Mouse (Mus musculus) forebrain, embryonic 10.5 days (tissue): ENCODE measurements at regions not wholly inside any gene's neighbourhood (a gene's known extent, or its start where the extent isn't known, plus 50 kb on each side); places are given as distances from the start of the nearest gene placed in this dataset.

Source experiments
- DNase-seq: peaks from one replicate; pipeline ENCODE4 v3.0.0-alpha.2; 2017; ENCODE audit warnings: low spot score; ENCODE audit errors: extremely low spot score
- H3K27ac ChIP-seq: fragments of 300-500 bp; sonication (generic); 2 replicates; pipeline ENCODE4 v1.5.1; 2016; ENCODE audit warnings: mild to moderate bottlenecking
- H3K27me3 ChIP-seq: fragments of 300-500 bp; sonication (generic); 2 replicates; pipeline ENCODE4 v1.6.1; 2016; ENCODE audit warnings: mild to moderate bottlenecking; ENCODE audit not compliant: poor library complexity, severe bottlenecking
- H3K36me3 ChIP-seq: fragments of 300-500 bp; sonication (generic); replicated peaks from 2 replicates; pipeline ENCODE4 v1.6.1; 2016; ENCODE audit warnings: mild to moderate bottlenecking, moderate library complexity
- H3K4me1 ChIP-seq: fragments of 300-500 bp; sonication (generic); 2 replicates; pipeline ENCODE4 v1.6.1; 2016
- H3K4me3 ChIP-seq: fragments of 300-500 bp; sonication (generic); 2 replicates; pipeline ENCODE4 v1.5.1; 2016; ENCODE audit warnings: mild to moderate bottlenecking, moderate library complexity
- H3K9me3 ChIP-seq: fragments of 300-500 bp; sonication (generic); 2 replicates; pipeline ENCODE4 v1.6.1; 2016; ENCODE audit warnings: mild to moderate bottlenecking, moderate library complexity
- WGBS: fragments of 180-500 bp; shearing (Covaris S2); methylation state at CpG from one replicate; pipeline ENCODE4 v1.1.7; 2016; 5-methylcytosine and 5-hydroxymethylcytosine counted together

DNA sequence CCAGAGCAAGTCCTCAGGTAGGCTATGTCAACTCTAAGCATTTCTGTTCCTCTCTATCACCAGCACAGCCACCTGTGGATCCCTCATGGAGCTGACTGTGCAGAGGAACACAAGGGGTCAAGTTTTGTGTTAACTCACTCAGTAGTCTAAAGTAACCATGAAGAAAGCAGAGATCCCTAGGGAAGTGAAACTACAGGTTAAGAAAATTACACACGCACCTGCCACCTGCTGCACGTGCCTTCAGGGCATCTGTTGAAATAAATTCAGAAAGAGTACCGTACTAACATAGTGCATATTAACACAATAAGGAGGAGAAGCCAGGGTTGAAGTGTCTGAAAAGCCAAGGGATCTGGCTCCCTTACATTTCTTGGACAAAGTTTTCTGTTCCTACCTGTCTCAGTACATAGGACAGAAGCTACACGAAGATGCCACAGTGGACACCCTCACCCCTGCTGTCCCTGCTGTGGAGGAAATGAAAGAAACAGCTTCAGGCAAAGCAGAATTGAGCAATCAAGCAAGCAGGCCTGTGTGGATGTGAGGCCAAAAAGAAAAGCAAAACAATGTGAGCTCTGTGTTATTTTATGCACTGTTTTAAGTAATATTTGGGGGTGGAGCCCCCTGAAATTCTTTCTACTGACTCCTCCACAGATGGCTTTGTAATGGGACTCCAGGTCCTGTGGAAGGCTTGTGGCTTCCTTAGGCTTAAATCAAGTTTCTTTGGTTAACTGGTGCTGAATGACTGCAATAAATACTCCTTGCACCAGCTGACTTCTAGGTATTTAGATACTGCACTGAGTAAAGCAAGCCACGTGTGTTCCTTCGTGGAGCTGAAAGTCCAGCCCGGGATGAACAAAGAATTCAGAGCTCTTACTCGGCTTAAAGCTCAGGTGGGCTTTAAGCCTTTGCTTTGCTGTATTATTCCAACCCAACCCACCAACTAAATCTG, 208.0 kb upstream of the Sp4 start:
- no peak for DNase-seq
- Histone ChIP-seq H3K27ac (0 out of 2 replicates have a peak overlapping the region, but pooled peaks have one; percentile 11), H3K4me3 (no peak overlapping the region), H3K9me3 (no peaks in the 10 kb centered on the region), H3K4me1 (peaks cover 28% of the 10 kb centered on the region), H3K27me3 (peaks cover 25% of the 10 kb centered on the region), H3K36me3 (no peaks in the 10 kb centered on the region)
- WGBS = 82% methylated on average over 8 of the region's 8 CpGs

GRCm38 (mm10) chr12:118500392-118500791, 199.2 kb upstream of the Sp4 start:
- Histone ChIP-seq H3K36me3 (no peaks in the 10 kb centered on the region), H3K4me1 (0 out of 2 replicates have a peak, but pooled peaks cover 10% of the 10 kb centered on the region), H3K27me3 (no peaks in the 10 kb centered on the region), H3K9me3 (no peaks in the 10 kb centered on the region), H3K4me3 (no peak overlapping the region), H3K27ac (no peak overlapping the region)
- DNase-seq = no peak
- 76% methylated on average over 5 of the region's 5 CpGs for WGBS

- no peaks in the 10 kb centered on the region; the same call in 1 of the 2 replicates for H3K9me3 ChIP-seq
- peaks cover 6% of the 10 kb centered on the region for H3K4me1 ChIP-seq
- no peak overlapping the region for H3K4me3 ChIP-seq
- 82% methylated on average over 5 of the region's 5 CpGs for WGBS
- no peak for DNase-seq
- H3K36me3 ChIP-seq = no peaks in the 10 kb centered on the region
- H3K27ac ChIP-seq = no peak overlapping the region
- no peaks in the 10 kb centered on the region for H3K27me3 ChIP-seq
Measured at GRCm38 (mm10) chr12:118488038-118488437, 186.8 kb upstream of the Sp4 start.

GRCm38 (mm10) chr12:118486434-118486833, 185.2 kb upstream of the Sp4 start:
- DNase-seq = no peak
- H3K9me3 ChIP-seq = no peaks in the 10 kb centered on the region; the same call in 1 of the 2 replicates
- H3K4me3 ChIP-seq = no peak overlapping the region
- no peak overlapping the region for H3K27ac ChIP-seq
- peaks cover 15% of the 10 kb centered on the region for H3K4me1 ChIP-seq
- H3K27me3 ChIP-seq = no peaks in the 10 kb centered on the region
- H3K36me3 ChIP-seq = no peaks in the 10 kb centered on the region
- 91% methylated on average over 6 of the region's 6 CpGs for WGBS

- 55% methylated on average over 2 of the region's 2 CpGs for WGBS
- DNase-seq = no peak
- no peak overlapping the region for H3K4me3 ChIP-seq
- H3K27me3 ChIP-seq = no peaks in the 10 kb centered on the region
- H3K9me3 ChIP-seq = no peaks in the 10 kb centered on the region
- no peaks in the 10 kb centered on the region for H3K36me3 ChIP-seq
- H3K27ac ChIP-seq = no peak overlapping the region
- peaks cover 11% of the 10 kb centered on the region for H3K4me1 ChIP-seq
Measured at GRCm38 (mm10) chr12:118481347-118481746, 180.1 kb upstream of the Sp4 start.

GRCm38 (mm10) chr12:118474732-118475131, 173.5 kb upstream of the Sp4 start:
- DNase-seq = no peak
- Histone ChIP-seq H3K36me3 (no peaks in the 10 kb centered on the region), H3K4me3 (no peak overlapping the region), H3K27ac (no peak overlapping the region), H3K4me1 (no peaks in the 10 kb centered on the region), H3K9me3 (no peaks in the 10 kb centered on the region), H3K27me3 (peaks cover 5% of the 10 kb centered on the region; the same call in 1 of the 2 replicates)
- WGBS = 87% methylated on average over 3 of the region's 3 CpGs

DNA sequence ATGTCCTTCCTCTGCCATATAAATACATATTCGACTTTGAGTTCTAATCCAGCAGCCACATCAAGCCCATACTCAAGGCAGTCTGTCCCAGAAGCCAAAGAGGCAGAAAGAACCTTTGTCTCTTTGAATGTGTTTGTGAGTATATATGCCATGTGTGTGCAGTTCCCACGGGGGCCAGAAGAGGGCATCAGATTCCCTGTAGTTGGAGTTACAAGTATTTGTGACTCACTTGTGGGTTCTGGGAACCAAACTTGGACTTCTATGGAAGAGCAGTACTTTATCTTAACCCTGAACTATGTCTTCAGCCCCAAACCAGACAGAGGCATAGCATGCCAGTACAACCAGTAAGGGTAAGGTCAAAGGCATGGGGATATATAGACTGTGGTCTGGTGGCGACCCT, 165.6 kb upstream of the Sp4 start:
- Histone ChIP-seq H3K36me3 (no peaks in the 10 kb centered on the region), H3K27ac (no peak overlapping the region), H3K27me3 (peaks cover 25% of the 10 kb centered on the region), H3K4me3 (no peak overlapping the region), H3K4me1 (peaks cover 11% of the 10 kb centered on the region), H3K9me3 (peaks cover 4% of the 10 kb centered on the region; the same call in 1 of the 2 replicates)
- 82% methylated on average over 3 of the region's 3 CpGs for WGBS
- no peak for DNase-seq

- H3K36me3 ChIP-seq = no peaks in the 10 kb centered on the region
- peak; percentile 86 for DNase-seq
- no peak overlapping the region for H3K27ac ChIP-seq
- no peaks in the 10 kb centered on the region for H3K9me3 ChIP-seq
- 11% methylated on average over 36 of the region's 36 CpGs for WGBS
- H3K4me3 ChIP-seq = peak overlapping the region; percentile 36
- peaks cover 40% of the 10 kb centered on the region for H3K4me1 ChIP-seq
- peaks cover 60% of the 10 kb centered on the region for H3K27me3 ChIP-seq
Measured at GRCm38 (mm10) chr12:118457493-118458408, 156.5 kb upstream of the Sp4 start.

DNA sequence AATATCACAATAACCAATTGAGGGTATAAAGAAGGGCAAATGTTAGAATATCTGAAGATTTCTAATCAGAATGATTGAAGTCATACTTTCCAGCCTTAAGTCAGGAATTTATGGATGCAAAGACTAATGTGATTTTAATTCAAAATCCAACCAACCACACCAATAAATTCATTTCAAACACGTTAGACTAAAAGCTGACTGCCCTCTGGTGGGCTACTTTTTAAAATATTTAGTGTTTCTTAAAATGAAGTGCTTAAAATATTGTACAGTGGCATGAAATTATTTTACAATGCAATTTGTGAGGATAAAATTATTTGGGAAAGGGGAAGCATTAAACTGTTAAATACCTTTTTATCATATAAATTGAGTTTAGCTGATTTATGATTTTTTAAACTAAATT, 154.4 kb upstream of the Sp4 start:
- no peak overlapping the region for H3K4me3 ChIP-seq
- no peaks in the 10 kb centered on the region for H3K9me3 ChIP-seq
- WGBS = 44% methylated on average over 1 of the region's 1 CpGs
- peaks cover 48% of the 10 kb centered on the region for H3K27me3 ChIP-seq
- no peak overlapping the region for H3K27ac ChIP-seq
- DNase-seq = no peak
- H3K36me3 ChIP-seq = no peaks in the 10 kb centered on the region
- peaks cover 18% of the 10 kb centered on the region for H3K4me1 ChIP-seq

DNA sequence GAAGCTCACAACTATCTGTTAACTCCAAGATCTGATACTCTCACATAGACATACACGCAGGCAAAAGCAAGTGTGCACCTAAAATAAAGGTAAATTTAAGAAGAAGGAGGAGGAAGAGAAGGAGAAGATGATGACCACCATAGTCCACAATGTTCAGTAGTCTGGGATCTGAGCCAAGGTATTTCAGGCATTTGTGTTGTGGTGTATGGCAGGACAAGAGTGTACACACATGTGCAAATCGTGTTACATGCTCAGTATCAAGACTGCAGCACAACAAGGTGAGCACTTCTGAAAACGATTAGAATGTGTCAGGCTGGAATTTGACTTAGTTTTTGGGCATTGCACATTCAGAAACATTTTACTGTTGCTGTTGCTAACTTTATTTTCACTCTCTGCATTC, 138.4 kb upstream of the Sp4 start:
- no peaks in the 10 kb centered on the region for H3K27me3 ChIP-seq
- WGBS = 92% methylated on average over 3 of the region's 3 CpGs
- H3K9me3 ChIP-seq = no peaks in the 10 kb centered on the region
- no peaks in the 10 kb centered on the region for H3K36me3 ChIP-seq
- H3K4me1 ChIP-seq = no peaks in the 10 kb centered on the region
- no peak overlapping the region for H3K27ac ChIP-seq
- no peak for DNase-seq
- H3K4me3 ChIP-seq = no peak overlapping the region

GRCm38 (mm10) chr12:118438882-118439281, 137.6 kb upstream of the Sp4 start:
- WGBS = 86% methylated on average over 5 of the region's 5 CpGs
- Histone ChIP-seq H3K9me3 (no peaks in the 10 kb centered on the region), H3K27ac (no peak overlapping the region), H3K36me3 (no peaks in the 10 kb centered on the region), H3K4me3 (no peak overlapping the region), H3K4me1 (no peaks in the 10 kb centered on the region), H3K27me3 (no peaks in the 10 kb centered on the region)
- DNase-seq = no peak

DNA sequence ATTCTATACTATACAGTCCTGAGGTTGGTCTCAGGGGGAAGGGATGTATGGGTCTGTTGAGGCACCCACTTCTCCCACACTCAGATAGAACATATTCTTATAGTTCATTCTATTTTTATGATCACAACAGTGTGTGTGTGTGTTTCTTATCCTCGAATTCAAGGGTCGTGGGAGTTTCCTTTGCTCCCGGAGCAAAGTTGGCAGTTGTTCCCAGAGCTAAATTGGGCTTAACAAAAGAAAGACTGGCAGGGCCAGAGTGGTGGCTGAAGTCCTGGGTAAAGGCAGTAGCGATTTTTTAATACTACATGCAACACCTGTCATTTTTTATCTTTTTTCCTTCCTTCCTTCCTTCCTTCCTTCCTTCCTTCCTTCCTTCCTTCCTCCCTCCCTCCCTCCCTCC, 131.5 kb upstream of the Sp4 start:
- 77% methylated on average over 4 of the region's 4 CpGs for WGBS
- Histone ChIP-seq H3K27me3 (no peaks in the 10 kb centered on the region), H3K9me3 (no peaks in the 10 kb centered on the region), H3K4me1 (no peaks in the 10 kb centered on the region), H3K36me3 (no peaks in the 10 kb centered on the region), H3K27ac (no peak overlapping the region), H3K4me3 (no peak overlapping the region)
- no peak for DNase-seq
